Mouse (Mus musculus) ovary, adult 18-20 months (tissue): ENCODE data around the gene Cntn4.

ENCODE experiments used
- DNase-seq: peaks from one replicate; pipeline ENCODE4 v3.0.0; 2022; ENCODE audit warnings: low spot score, mixed read lengths

Cntn4 gene

DNA sequence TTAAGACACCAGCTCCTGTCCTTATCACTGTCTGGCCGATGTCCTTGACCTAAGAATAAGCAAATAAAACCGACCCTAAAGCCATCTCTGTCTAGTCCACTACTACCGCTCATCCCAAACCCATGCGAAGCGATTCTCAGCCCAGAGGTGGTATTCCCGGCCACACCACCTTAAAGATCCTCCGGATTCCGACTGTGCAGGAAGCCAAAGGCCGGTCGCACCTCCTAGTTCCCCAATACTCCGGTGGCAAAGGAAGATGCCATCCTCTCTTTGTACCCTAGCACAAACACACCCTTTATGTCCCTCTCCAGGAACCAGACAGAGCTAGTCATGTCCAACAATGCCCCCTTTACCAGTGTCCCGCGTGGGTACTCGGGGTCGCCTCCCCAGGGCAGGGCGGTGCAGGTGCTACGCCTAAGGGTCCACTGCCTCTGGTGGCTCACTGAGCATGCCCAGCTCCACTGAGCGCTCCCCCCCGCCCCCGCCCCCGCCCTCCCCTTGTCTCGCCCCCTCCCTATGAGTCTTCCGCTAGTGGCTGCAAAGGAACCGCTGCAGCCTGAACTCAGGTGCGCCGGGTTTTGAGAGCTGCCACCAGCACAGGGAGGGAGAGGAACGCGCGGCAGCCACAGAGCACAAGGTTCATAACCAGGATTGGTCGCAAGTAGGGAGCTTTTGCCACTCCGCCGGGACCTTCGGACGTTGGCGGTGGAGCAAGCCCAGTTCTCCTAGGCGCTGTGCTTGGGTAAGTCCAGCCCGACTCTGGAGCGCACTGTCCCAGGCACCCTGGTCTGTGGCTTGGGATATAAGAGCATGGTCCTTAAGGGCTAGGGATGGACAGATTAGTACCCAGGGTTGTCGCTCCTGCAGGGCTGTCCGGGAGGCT, at the start of gene Cntn4:
Gene Cntn4, plus strand, starts transcription at position 512 of the 883 bp plus-strand sequence.
- peak; percentile 1 for DNase-seq

DNA sequence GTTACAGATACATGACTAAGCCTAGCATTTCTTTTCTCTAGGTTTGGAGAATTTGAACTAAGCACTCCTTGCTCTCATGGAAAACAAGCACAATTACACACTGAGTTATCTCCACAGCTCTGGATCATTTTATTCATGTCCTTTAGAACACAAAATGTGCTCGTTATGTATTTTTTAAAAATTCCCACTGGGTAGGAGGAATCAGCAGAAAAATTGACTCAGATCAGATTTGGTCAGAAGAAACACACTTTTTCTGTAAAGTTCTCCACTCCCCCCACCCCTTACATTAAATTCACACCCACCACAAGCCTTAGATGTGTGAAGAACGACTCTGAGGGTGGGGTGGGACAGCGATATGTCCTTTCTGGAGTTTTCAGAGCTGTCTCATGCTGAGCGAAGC, 3.2 kb upstream of the Cntn4 start:
- no peak for DNase-seq

DNA sequence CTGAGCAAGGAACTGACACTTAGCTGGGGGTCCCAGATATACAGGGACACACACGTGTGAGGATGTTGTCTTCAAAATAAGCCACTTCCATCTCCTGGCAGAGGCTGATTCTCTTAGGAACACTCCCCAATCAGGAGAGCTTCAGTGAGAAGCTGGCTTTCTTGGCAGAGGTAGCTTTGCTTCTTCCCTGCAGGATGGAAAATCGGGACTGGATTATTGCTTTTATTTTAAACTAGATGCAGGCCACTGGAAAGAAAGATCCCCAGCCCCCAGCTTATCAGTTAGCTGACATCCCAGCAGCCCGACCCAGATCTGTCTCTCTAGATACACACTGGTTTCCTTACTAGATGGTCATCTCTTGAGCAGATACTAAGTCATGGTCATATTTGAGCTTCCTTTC, 2.4 kb upstream of the Cntn4 start:
- DNase-seq, result no peak

DNA sequence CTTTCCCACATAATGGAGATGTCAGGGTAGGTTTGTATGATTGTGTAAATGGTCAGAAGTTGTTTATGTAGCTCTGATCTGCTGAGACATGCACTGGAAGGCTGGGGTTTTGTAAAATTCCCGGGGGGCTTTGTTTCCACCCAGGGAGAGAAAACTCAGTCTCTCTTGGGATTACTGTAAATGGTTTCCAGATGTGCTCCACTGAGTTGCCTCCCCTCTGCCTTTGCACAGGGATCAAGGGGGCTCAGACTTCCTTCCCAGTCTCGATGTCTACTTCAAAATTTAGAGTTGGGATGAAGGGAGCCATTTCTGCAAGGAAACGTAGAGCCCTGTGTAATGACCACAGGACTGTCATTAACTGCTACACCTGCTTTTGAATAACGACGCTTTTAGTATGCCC, 823 bp upstream of the Cntn4 start:
- DNase-seq, result no peak

DNA sequence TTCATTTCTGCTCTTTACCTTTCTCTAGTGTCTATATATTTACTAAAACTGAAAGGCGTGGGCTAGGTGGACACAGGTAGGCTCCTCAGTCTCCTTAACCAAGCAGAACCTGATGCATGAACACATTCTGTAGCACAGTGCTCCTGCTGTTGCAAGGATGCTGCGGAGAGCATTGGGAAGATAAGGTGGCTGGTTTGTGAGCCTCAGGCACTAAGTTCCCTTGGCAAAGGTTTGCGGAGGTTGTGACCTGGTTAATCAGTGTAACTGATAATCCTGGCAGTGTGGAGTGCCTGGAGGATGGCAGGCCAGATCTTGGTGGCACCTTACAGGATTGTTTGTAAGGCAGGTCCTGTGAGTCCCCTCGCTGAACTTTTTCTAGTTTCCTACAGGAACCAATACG, 1.3 kb downstream of the Cntn4 start:
- no peak for DNase-seq

DNA sequence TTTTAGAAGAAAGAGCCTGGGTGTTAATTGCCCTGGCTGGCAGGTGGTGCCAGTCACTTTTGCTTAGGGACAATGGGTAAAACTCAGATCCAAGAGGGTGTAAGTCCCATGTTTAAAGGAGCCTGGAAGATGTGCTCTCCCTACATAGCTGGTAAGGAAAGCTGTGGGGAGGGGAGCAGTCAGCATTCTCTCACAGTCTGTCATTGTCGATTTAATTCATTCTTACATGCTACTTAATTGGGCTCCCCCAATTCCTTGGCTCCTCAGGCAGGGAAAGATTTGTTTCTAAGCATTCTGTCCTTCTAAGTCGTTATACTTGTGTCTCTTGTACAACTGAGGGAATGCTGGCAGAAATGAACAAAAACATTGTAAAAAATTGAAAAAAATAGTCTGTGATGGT, 4.0 kb downstream of the Cntn4 start:
- no peak for DNase-seq

DNA sequence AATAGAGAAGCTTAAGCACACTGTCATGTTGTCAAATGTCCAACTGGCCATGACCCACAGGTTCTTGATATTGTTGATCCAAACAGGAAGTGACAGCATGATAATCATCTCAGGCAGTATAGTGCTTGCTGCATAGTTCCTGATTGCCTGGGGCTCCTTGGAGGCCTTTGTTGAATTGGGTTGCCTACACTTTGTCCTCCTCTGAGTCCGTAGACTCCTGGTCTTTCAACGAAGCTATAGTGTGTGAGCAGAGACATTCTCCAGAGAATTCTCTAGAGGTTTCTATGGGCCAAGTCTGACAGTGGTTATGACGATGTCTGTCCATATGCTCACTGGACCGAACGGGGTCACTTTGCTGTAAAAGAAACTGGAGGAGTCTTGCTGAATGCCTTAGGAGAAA, 5.8 kb downstream of the Cntn4 start:
- DNase-seq, result no peak

DNA sequence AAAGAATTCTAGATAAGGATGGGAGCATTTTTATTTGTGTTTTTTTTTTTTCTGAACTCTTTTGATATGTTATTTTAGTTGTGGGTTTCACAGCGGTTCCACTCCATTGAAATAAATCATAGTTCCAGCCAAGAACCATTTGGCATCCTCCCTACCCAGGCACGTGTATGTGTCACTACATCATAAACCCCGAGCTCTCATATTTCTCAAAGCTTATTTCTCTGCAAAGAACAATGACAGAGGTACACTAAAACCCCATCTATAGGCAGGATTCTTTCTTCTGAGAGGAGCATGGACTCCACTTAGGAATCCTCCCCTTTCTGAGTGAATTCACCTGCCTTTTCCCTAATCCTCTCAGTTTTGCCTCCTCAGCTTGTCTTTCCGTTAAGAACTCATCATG, 6.7 kb downstream of the Cntn4 start:
- no peak for DNase-seq

DNA sequence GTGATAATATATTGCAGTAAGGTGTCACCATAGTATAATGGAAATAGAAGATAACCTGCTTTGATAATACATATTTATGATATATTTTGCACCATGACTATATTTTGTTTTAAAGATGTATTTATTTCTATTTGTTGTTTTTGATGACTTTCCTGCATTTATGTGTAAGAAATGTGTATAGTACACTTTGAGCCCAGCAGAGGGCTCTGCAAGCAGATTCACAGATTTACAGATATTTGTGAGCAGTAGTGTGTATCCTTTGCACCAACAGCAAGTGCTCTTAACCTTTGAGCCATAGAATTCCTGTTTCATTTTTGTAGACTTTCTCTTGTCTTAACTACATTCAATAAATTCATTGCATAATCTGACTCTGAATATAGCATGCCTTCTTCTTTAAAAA, 10.7 kb downstream of the Cntn4 start:
- no peak for DNase-seq

DNA sequence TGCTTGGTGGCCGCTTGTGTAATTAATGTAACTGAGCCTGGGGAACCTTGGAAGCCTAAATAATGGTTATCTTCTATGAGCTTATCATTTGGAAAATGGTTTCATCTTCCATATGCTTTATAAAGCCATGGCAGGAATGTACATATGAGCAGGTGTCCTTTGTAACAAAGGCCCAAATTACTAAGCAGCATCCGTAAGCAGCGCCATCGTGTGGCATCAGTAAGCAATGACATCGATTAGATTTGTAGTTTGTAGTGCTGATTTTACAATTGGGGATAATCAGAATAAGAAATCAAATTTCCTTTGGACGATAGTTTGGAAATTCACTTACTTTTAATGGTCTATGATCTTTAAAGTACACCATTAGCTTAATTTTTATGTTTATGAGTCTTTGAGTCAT, 64.6 kb downstream of the Cntn4 start:
- no peak for DNase-seq

DNA sequence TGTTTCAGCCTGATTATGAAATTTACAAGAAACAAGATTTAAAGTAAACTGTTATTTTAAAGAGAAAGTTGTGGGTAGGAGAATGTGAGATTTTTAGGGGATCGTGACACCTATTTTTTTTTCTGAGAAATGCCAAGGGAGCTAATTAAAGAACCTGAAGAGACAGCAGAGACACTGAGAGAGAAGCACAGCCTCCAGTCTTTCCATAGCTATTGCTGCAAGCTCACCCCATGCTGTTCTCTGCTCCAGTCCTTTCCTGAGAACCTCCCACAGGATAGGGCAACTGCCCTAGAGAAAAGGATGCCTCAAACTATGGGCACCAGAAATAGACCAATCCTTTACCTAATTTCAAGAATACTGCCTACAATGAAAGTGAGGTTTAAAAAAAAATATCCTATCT, 103.2 kb downstream of the Cntn4 start:
- DNase-seq, result no peak

DNA sequence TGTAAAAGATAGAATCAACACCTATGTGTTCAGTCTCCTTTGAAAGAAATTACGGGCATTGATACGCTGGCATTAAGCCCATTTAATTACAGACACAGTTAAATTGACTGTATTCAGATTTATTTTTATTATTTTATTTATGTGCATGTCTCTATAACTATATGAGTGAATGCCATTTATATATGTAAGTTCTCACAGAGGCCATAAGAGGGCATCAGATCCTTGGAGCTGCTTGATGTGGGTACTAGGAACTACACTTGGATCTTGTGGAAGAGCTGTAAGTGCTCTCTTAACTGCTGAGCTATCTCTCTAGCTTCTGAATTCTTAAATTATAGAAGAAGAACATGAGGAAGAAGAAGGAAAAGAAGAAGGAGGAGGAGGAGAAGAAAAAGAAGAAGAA, 111.0 kb downstream of the Cntn4 start:
- no peak for DNase-seq

DNA sequence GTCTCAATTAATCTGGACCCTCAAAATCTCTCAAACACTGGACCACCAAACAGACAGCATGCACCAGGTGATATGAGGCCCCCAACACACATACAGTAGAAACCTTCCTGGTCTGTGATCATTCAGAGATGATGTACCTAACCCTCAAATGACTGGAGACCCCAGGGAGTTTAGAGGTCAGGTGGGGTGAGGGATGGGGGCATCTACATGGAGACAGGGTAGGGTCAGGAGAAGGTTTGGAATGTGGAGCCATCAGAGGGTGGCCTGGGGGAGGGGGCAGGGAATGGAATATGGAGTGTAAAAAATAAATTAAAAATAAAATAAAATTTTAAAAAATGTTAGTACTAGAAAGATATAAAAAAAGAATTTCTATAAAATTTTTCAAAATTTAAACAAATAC, 157.6 kb downstream of the Cntn4 start:
- no peak for DNase-seq

DNA sequence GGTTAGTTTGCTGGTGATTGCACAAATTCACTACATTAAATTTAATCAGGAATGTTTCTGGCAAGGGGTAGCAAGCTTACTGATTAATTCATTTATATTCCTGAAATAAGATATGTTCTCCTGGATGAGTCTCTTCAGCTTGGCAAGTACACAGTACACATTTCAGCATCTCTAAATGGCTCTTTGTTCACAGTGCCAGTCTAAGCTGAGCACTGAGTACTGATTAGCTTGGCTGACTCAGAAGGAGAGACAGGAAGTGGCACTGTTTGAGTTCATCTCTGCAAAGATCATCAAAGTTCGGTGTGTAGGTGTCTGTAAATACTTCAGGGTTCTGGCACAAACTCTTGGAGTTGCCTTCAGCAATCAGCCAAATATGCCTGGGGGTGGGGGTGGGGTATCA, 169.8 kb downstream of the Cntn4 start:
- no peak for DNase-seq

DNA sequence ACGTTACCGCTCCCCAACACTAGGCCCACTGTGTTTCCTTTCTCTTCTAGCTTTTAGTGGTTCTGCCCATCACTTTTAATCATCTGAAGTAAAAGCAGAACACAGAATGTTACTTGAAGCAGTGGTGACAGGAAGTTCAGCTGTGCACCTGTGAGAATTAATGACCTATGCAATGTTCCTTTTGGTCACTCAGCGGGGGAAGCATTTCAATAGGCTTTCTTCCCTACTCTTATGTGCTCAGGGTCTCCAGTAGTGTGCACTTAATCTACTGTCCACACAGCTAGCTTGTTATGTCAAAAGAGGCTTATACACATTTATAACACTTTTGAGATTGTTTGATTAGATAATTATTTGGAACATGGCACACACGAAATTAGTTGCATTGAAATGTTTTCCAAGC, 215.4 kb downstream of the Cntn4 start:
- no peak for DNase-seq

DNA sequence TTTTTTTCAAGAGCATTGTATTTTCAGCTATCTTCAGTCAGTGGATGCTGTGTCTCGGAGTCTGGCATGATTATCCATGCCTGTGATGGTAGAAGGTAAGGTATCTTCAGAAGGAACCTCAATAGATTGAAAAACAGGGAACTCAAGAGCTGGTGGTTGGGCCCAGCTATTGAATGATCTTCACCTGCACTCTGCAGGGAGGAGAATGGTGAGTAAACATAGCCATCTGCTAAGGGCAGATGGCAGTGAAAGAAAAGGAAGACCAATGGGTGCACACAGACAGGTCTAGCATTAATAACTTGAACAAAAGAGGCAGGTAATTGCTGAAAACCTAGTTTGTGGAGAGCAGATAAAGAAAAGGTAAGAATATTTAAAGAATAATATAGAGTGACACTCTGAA, 261.0 kb downstream of the Cntn4 start:
- no peak for DNase-seq

DNA sequence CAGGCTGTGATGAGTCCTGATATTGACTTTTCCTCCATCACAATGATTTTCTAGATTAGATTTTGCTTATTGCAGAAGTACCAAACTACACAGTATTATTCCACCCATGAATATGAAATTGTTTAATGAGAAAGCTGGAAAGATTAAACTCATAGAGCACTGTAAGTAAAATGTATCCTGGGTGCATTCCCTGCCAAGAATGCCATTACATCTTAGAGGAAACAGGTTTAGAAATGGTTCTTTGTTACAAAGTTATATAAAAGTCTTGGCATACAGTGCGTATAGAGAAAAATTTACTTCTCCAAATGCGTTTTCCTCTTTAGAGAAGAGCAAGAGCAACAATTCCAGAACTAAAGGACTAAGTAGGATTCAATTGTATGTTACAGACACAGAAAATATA, 261.8 kb downstream of the Cntn4 start:
- DNase-seq, result no peak

DNA sequence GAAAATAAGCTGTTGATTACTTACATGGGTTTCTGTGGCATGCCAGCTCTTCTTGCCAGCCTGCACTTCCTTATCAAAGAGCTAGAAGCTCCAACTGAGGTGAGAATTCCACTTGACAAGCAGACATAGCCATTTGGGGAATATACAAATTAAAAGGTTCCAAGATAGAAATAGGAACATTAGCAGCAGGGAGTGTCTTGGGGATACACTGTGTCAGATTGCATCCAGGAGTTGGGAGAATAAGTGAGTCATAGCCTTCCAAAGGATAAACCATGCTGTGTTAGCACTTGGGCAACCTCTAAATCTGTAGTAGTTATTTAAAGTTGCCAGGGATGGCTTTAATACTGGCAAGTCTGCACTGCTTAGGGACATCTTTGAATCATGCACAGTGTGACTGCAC, 263.1 kb downstream of the Cntn4 start:
- DNase-seq, result no peak

DNA sequence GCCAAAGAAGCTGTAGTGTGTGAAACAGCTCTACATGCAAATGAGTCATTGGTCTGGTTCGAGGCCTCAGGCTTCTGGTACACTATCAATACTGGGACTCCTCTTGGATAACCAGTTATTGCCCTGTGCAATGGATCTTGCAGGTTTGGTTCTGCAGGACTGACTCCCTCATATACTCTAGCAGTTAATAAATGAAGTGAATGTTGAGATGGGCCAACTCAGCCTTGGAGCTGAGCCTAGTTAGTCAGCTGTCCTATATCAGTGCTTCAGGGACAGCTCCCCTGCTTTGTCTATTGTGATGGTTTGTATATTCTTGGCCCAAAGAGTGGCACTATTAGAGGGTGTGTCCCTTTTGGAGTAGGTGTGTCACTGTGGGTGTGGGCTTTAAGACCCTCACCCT, 314.0 kb downstream of the Cntn4 start:
- DNase-seq, result no peak

DNA sequence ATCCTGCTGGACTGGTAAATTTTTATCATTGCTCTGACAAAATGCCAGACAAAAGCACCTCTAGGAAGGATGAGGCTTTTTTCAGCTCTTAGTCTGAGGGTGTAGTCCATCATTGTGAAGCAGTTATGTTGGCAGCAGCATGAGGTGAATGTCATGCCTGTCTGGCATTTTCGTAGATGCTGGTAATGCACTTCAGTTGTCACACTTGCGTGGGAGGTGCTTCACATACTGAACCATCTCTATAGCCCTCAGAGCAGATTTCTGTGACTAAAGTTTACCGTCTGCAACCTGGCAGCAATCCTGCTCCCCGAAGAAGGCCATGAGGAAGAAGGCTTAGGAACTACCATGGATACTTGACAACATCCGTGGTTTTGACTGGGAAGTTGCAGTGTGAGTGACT, 335.6 kb downstream of the Cntn4 start:
- DNase-seq, result no peak

DNA sequence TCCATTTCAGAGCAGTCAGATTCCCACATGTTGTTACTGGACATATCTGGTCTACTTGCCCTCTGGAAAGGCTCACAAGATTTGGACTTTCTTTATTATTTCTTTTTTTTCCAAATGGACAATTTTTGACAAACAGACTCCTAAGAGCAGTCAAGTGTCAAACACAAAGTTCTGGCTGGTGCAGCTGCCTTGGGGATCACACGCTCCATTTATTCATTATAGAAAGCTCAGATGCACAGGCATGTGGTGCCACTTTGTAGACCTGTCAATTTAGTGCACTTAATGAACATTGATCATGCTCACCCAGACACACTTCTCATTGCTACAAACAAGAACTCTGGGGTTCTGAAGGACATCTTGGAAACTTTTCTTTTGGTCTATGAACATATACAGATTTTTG, 337.7 kb downstream of the Cntn4 start:
- DNase-seq, result no peak

DNA sequence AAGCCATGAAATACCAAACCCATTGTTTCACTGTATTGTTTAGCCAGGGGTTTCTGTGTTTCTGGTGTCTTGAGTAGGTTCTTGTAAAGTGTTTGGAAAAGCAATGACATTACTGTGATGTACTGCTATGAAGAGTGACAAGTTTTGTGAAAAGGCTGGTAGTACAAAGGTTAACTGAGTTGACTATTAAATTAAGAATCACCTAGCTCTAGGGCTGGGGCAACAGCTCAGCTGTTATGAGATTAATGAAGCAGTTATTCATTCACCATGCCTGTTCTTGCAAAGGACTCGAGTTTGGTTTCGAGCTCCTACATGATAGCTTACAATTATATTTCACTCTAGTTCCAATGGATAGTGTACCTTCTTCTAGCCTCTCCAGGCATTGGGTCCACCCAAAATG, 371.4 kb downstream of the Cntn4 start:
- DNase-seq, result no peak

DNA sequence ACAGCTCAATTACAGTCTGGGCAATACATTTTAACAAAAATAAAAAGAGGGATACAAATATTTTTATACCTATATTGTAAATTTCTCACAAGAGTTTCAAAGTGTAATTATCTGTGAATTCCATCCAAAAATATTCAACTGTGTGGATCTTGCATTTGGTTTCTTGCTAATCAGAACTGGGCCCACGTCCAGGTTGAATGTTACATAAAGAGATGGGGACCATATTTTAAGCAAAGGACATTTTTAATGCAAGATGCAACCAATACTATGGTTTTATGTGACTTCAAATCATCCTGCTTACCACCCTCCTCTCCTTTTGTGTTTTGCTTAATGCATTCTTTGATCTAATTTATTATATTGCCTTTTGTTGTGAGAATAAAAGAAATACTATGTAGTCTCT, 378.7 kb downstream of the Cntn4 start:
- DNase-seq, result no peak

DNA sequence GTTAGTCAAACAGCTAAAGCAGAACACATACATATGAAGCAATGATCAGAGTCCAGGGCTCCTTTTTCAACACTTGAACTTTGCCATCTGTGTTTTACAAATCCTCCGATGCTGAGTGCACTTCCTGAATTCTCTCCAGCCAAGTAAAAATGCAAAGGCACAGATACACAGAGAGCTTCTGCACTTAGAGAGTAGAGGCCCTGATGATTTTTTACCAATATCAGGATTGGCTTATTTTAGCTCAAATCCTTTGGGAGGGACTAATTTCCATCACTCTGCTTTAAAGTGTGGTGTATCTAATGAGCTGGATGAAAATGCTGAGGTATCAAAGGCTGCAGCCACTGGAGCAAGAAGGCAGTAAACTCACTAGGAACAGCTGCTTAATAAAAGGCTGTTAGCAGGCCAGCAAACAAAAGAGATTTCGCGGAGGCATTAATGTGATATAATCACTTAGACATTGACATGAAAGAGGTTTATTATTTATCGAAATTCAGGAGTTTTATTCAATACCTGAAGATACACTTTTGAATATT, 400.7 kb downstream of the Cntn4 start:
- DNase-seq, result no peak
